Mouse (Mus musculus) MEL (cell line): ENCODE measurements around the gene Lbp.

Experiments used
- CTCF ChIP-seq, 3 experiments: IDR thresholded peaks in 2 of 3; conservative IDR thresholded peaks in 1 of 3; 2 replicates each; pipeline ENCODE4 v1.5.1; 2011 to 2012; ENCODE audit warnings: low read length in 3 of 3, low read depth in 2 of 3, mild to moderate bottlenecking in 2 of 3, improper control_type of control experiment in 1 of 3, inconsistent platforms in 1 of 3, mixed read lengths in 1 of 3, moderate library complexity in 1 of 3; ENCODE audit not compliant: control insufficient read depth in 1 of 3, insufficient read depth in 1 of 3, poor library complexity in 1 of 3, severe bottlenecking in 1 of 3
- POLR2A ChIP-seq, 2 experiments: IDR thresholded peaks; 2 replicates each; pipeline ENCODE4 v1.6.1; 2011 to 2012; ENCODE audit warnings: low read length in 2 of 2, mild to moderate bottlenecking in 2 of 2, control low read depth in 1 of 2, improper control_type of control experiment in 1 of 2, low read depth in 1 of 2, moderate library complexity in 1 of 2; ENCODE audit not compliant: control insufficient read depth in 1 of 2, insufficient read depth in 1 of 2, poor library complexity in 1 of 2

DNA sequence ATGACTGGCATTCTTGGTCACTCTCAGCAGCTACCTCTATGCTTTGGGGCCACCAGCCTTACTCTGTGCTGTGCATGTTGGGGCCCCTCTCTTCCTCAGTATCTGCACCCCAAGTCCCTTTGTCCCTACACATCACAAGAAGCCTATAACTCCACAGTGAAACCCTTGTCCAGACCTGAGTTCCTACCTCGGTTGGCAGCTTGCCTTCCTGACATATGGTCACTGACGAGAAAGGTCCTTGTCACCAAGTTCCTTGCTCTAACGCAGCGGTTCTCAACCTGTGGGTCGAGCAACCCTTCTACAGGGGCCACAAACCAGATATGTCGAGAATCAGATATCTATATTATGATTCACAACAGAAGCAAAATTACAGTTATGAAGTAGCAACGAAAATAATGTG, 23.2 kb upstream of the Lbp start:
- TF ChIP-seq POLR2A (IDR thresholded peaks at IDR 0.05; ENCODE audit: control insufficient read depth in 1 of 2, insufficient read depth in 1 of 2, low read depth in 1 of 2, low read length in 2 of 2, poor library complexity in 1 of 2) (no peak), CTCF (IDR thresholded peaks at IDR 0.05 in 2 of 3, conservative IDR thresholded peaks at IDR 0.05 in 1 of 3; ENCODE audit: control insufficient read depth in 1 of 3, insufficient read depth in 1 of 3, low read depth in 2 of 3, low read length in 3 of 3, poor library complexity in 1 of 3, severe bottlenecking in 1 of 3) (no peak)
